Mouse (Mus musculus) lung, embryonic 16.5 days (tissue): ENCODE results near the gene Zbtb25. TPM values are rescaled to one million over a fixed set of nuclear protein-coding genes. Genes with fewer than 3 reads are reported as not detected.

Experiments used
- polyA plus RNA-seq: library from polyadenylated mRNA; unstranded; fragments of >200 nt; fragmentation: Nextera tagmentation; extraction: Ambion mirVana; gene quantifications from 2 replicates; pipeline ENCODE4 v1.2.1, GENCODE M21; 2015

Gene Zbtb25
- polyA plus RNA-seq, 1 experiment from 2014 or later = 16.9 TPM

Other genes starting within 250 kb of the Zbtb25 start
- 0.28 and 0.46 TPM in 2 replicates for gene Esr2, start 192.3 kb downstream of the Zbtb25 start, polyA plus RNA-seq
- not detected in 2 replicates for gene Tex21, start 122.9 kb downstream of the Zbtb25 start, polyA plus RNA-seq
- 92.9 and 93.2 TPM in 2 replicates for gene Mthfd1, start 114.3 kb downstream of the Zbtb25 start, polyA plus RNA-seq
- 35.7 and 43.7 TPM in 2 replicates for gene Akap5, start 44.7 kb downstream of the Zbtb25 start, polyA plus RNA-seq
- gene Zbtb1, start 664 bp upstream of the Zbtb25 start, polyA plus RNA-seq = 9.8 and 10.4 TPM in 2 replicates
- 15.4 and 15.7 TPM in 2 replicates for gene Hspa2, start 34.6 kb upstream of the Zbtb25 start, polyA plus RNA-seq
- gene Ppp1r36, start 47.9 kb upstream of the Zbtb25 start, polyA plus RNA-seq = 9.1 and 10.4 TPM in 2 replicates
- 6.3 and 7.5 TPM in 2 replicates for gene Plekhg3, start 161.3 kb upstream of the Zbtb25 start, polyA plus RNA-seq